Mouse (Mus musculus) stomach, embryonic 16.5 days (tissue): ENCODE measurements around the gene Tmem38b. TPM values are rescaled to one million over a fixed set of nuclear protein-coding genes. Genes with fewer than 3 reads are reported as not detected.
A peak's percentile ranks its signal among the peaks of the same experiment; 100 is the strongest.

Experiments
- ATAC-seq: fragments of 200-750 bp; cut with Nextera tagmentation; 2 replicates; pipeline ENCODE4 v1.8.0; 2017; ENCODE audit warnings: moderate number of reproducible peaks, moderate TSS enrichment; ENCODE audit not compliant: insufficient read depth, low FRiP score
- H3K27ac ChIP-seq: fragments of 300-500 bp; sonication (generic); 2 replicates; pipeline ENCODE4 v1.5.1; 2014; ENCODE audit warnings: low read length
- H3K27me3 ChIP-seq: fragments of 300-500 bp; sonication (generic); 2 replicates; pipeline ENCODE4 v1.6.1; 2014; ENCODE audit warnings: low read length, control low read depth, mixed read lengths; ENCODE audit not compliant: control insufficient read depth, insufficient read depth
- H3K36me3 ChIP-seq: fragments of 300-500 bp; sonication (generic); 2 replicates; pipeline ENCODE4 v1.6.1; 2014; ENCODE audit warnings: low read length; ENCODE audit not compliant: control insufficient read depth, insufficient read depth
- H3K4me1 ChIP-seq: fragments of 300-500 bp; sonication (generic); 2 replicates; pipeline ENCODE4 v1.6.1; 2014; ENCODE audit warnings: low read length, control low read depth, mixed read lengths; ENCODE audit not compliant: control insufficient read depth, insufficient read depth
- H3K4me2 ChIP-seq: fragments of 300-500 bp; sonication (generic); 2 replicates; pipeline ENCODE4 v1.6.1; 2014; ENCODE audit warnings: low read depth, low read length, mixed read lengths
- H3K4me3 ChIP-seq: fragments of 300-500 bp; sonication (generic); replicated peaks from 2 replicates; pipeline ENCODE4 v1.5.1; 2014; ENCODE audit warnings: mild to moderate bottlenecking, low read length
- H3K9ac ChIP-seq: fragments of 300-500 bp; sonication (generic); 2 replicates; pipeline ENCODE4 v1.6.1; 2014; ENCODE audit warnings: low read length
- H3K9me3 ChIP-seq: fragments of 300-500 bp; sonication (generic); replicated peaks from 2 replicates; pipeline ENCODE4 v1.6.1; 2016; ENCODE audit warnings: low read length, control low read depth; ENCODE audit not compliant: control insufficient read depth
- WGBS: fragments of 180-500 bp; shearing (Covaris S2); extraction: QIAGEN DNeasy Blood & Tissue Kit; methylation state at CpG from one replicate; pipeline ENCODE4 v1.1.7; 2014; 5-methylcytosine and 5-hydroxymethylcytosine counted together
- polyA plus RNA-seq: library from polyadenylated mRNA; unstranded; fragments of >200 nt; fragmentation: Nextera tagmentation; extraction: Ambion mirVana; gene quantifications from 2 replicates; pipeline ENCODE4 v1.2.1, GENCODE M21; 2015

Gene Tmem38b
- polyA plus RNA-seq, 1 experiment from 2014 or later, result 13.8 TPM

- Histone ChIP-seq H3K27ac (no peak overlapping the region), H3K9ac (no peak overlapping the region), H3K27me3 (no peaks in the 10 kb centered on the region), H3K9me3 (no peaks in the 10 kb centered on the region), H3K4me2 (no peak overlapping the region), H3K4me1 (no peaks in the 10 kb centered on the region), H3K36me3 (no peaks in the 10 kb centered on the region), H3K4me3 (no peak overlapping the region)
- no peak for ATAC-seq
- 77% methylated on average over 6 of the region's 6 CpGs for WGBS
Measured at GRCm38 (mm10) chr4:53862101-53862500, 36.3 kb downstream of the Tmem38b start.

GRCm38 (mm10) chr4:53864098-53864820, 38.4 kb downstream of the Tmem38b start:
- Histone ChIP-seq H3K27ac (no peak overlapping the region), H3K27me3 (no peaks in the 10 kb centered on the region), H3K9me3 (no peaks in the 10 kb centered on the region), H3K4me2 (no peak overlapping the region), H3K36me3 (no peaks in the 10 kb centered on the region), H3K9ac (no peak overlapping the region), H3K4me1 (no peaks in the 10 kb centered on the region), H3K4me3 (no peak overlapping the region)
- no peak for ATAC-seq
- 84% methylated on average over 19 of the region's 19 CpGs for WGBS

- Histone ChIP-seq H3K36me3 (no peaks in the 10 kb centered on the region), H3K27me3 (no peaks in the 10 kb centered on the region), H3K9me3 (no peaks in the 10 kb centered on the region), H3K27ac (no peak overlapping the region), H3K4me3 (no peak overlapping the region), H3K4me1 (no peaks in the 10 kb centered on the region), H3K4me2 (no peak overlapping the region), H3K9ac (no peak overlapping the region)
- no peak for ATAC-seq
Measured at GRCm38 (mm10) chr4:53866459-53866858, 40.6 kb downstream of the Tmem38b start.

GRCm38 (mm10) chr4:53878542-53879417, 52.9 kb downstream of the Tmem38b start:
- WGBS, result 26% methylated on average over 24 of the region's 24 CpGs
- Histone ChIP-seq H3K9me3 (no peaks in the 10 kb centered on the region), H3K27me3 (no peaks in the 10 kb centered on the region), H3K9ac (peak overlapping the region; percentile 28), H3K4me2 (peak overlapping the region; percentile 49), H3K4me3 (peak overlapping the region; percentile 26), H3K27ac (no peak overlapping the region), H3K36me3 (no peaks in the 10 kb centered on the region), H3K4me1 (peaks cover 8% of the 10 kb centered on the region)
- ATAC-seq, result no peak

GRCm38 (mm10) chr4:53882921-53883682, 57.3 kb downstream of the Tmem38b start:
- Histone ChIP-seq H3K36me3 (no peaks in the 10 kb centered on the region), H3K27ac (no peak overlapping the region), H3K4me1 (peaks cover 12% of the 10 kb centered on the region), H3K9me3 (no peaks in the 10 kb centered on the region), H3K27me3 (no peaks in the 10 kb centered on the region), H3K4me2 (no peak overlapping the region), H3K4me3 (no peak overlapping the region), H3K9ac (no peak overlapping the region)
- ATAC-seq, result no peak
- 70% methylated on average over 17 of the region's 17 CpGs for WGBS

- no peaks in the 10 kb centered on the region for H3K36me3 ChIP-seq
- H3K9ac ChIP-seq, result no peak overlapping the region
- peaks cover 4% of the 10 kb centered on the region; the same call in 1 of the 2 replicates for H3K4me1 ChIP-seq
- no peaks in the 10 kb centered on the region for H3K27me3 ChIP-seq
- 59% methylated on average over 14 of the region's 14 CpGs for WGBS
- no peak overlapping the region for H3K27ac ChIP-seq
- ATAC-seq, result no peak
- no peak overlapping the region for H3K4me2 ChIP-seq
- no peaks in the 10 kb centered on the region for H3K9me3 ChIP-seq
- no peak overlapping the region for H3K4me3 ChIP-seq
Measured at GRCm38 (mm10) chr4:53884351-53885245, 58.8 kb downstream of the Tmem38b start.

GRCm38 (mm10) chr4:53886342-53887088, 60.7 kb downstream of the Tmem38b start:
- Histone ChIP-seq H3K4me1 (peaks cover 4% of the 10 kb centered on the region; the same call in 1 of the 2 replicates), H3K36me3 (no peaks in the 10 kb centered on the region), H3K9me3 (no peaks in the 10 kb centered on the region), H3K27ac (peak overlapping the region; percentile 5), H3K9ac (peak overlapping the region; percentile 55), H3K4me2 (peak overlapping the region; percentile 51), H3K4me3 (peak overlapping the region; percentile 33), H3K27me3 (no peaks in the 10 kb centered on the region)
- WGBS, result 26% methylated on average over 22 of the region's 22 CpGs
- ATAC-seq, result no peak

GRCm38 (mm10) chr4:53895335-53895734, 69.5 kb downstream of the Tmem38b start:
- H3K9me3 ChIP-seq, result no peaks in the 10 kb centered on the region
- H3K4me3 ChIP-seq, result no peak overlapping the region
- ATAC-seq, result no peak
- no peaks in the 10 kb centered on the region for H3K36me3 ChIP-seq
- WGBS, result 81% methylated on average over 1 of the region's 1 CpGs
- no peak overlapping the region for H3K4me2 ChIP-seq
- no peak overlapping the region for H3K27ac ChIP-seq
- H3K4me1 ChIP-seq, result 0 out of 2 replicates have a peak, but pooled peaks cover 1% of the 10 kb centered on the region
- no peaks in the 10 kb centered on the region for H3K27me3 ChIP-seq
- no peak overlapping the region for H3K9ac ChIP-seq
